ENCODE assay signal across 32 mouse cellular contexts in genomic region chr16:88138913-88139312, GRCm38 (mm10).
"Had no signal": no experiment of that assay in that cellular context is flagged by ENCODE, and none has a peak within 500 bp of the region (broad histone marks: within the 10 kb centered on the region; RNA-seq: fewer than 3 reads in every experiment).

No protein-coding gene starts in this region.

- H3K27ac ChIP-seq: limb, embryonic 10.5 days; limb, embryonic 12.5 days; limb, embryonic 13.5 days; limb, embryonic 15.5 days; liver, embryonic 12.5 days; liver, embryonic 13.5 days; liver, embryonic 14.5 days; liver, embryonic 15.5 days; lung, embryonic 15.5 days; macrophage; midbrain, embryonic 10.5 days; midbrain, embryonic 12.5 days; midbrain, embryonic 13.5 days; midbrain, embryonic 15.5 days; neural tube, embryonic 12.5 days had no signal

- H3K4me3 ChIP-seq: limb, embryonic 10.5 days; limb, embryonic 12.5 days; limb, embryonic 13.5 days; limb, embryonic 15.5 days; liver, embryonic 12.5 days; liver, embryonic 13.5 days; liver, embryonic 15.5 days; lung, embryonic 15.5 days; megakaryocyte, embryonic 14.5 days; midbrain, embryonic 10.5 days; midbrain, embryonic 12.5 days; midbrain, embryonic 13.5 days; midbrain, embryonic 15.5 days; myocyte; neural tube, embryonic 12.5 days had no signal

- H3K9me3 ChIP-seq: limb, embryonic 10.5 days; limb, embryonic 12.5 days; limb, embryonic 15.5 days; liver, embryonic 12.5 days; liver, embryonic 13.5 days; liver, embryonic 15.5 days; lung, embryonic 15.5 days; midbrain, embryonic 10.5 days; midbrain, embryonic 12.5 days; midbrain, embryonic 13.5 days; midbrain, embryonic 15.5 days; neural tube, embryonic 12.5 days had no signal

- DNase-seq: left cerebral cortex, postnatal 4 days; liver; liver, embryonic 13.5 days; liver, postnatal 0 days; lung, adult 18-20 months; lung, adult 2 months; lung, embryonic 14.5 days; lung, postnatal 10 days; lung, postnatal 14 days; lung, postnatal 36 days; lung, postnatal 4 days; midbrain, embryonic 14.5 days had no signal

- H3K4me2 ChIP-seq: limb, embryonic 12.5 days; limb, embryonic 13.5 days; limb, embryonic 15.5 days; liver, embryonic 11.5 days; liver, embryonic 12.5 days; liver, embryonic 13.5 days; liver, embryonic 15.5 days; lung, embryonic 14.5 days; lung, embryonic 15.5 days; midbrain, embryonic 11.5 days; midbrain, embryonic 12.5 days; midbrain, embryonic 13.5 days; midbrain, embryonic 15.5 days; neural tube, embryonic 12.5 days had no signal

- H3K9ac ChIP-seq: limb, embryonic 12.5 days; limb, embryonic 13.5 days; limb, embryonic 15.5 days; liver, embryonic 12.5 days; liver, embryonic 13.5 days; liver, embryonic 14.5 days; liver, embryonic 15.5 days; liver, postnatal 0 days; lung, embryonic 14.5 days; lung, embryonic 15.5 days; midbrain, embryonic 12.5 days; midbrain, embryonic 13.5 days; midbrain, embryonic 15.5 days; neural tube, embryonic 12.5 days had no signal

- H3K4me1 ChIP-seq: limb, embryonic 10.5 days; limb, embryonic 12.5 days; limb, embryonic 13.5 days; limb, embryonic 15.5 days; liver, embryonic 12.5 days; liver, embryonic 13.5 days; liver, embryonic 15.5 days; lung, embryonic 15.5 days; megakaryocyte, embryonic 14.5 days; midbrain, embryonic 10.5 days; midbrain, embryonic 12.5 days; neural tube, embryonic 12.5 days had no signal

- H3K27me3 ChIP-seq: limb, embryonic 12.5 days; limb, embryonic 13.5 days; limb, embryonic 15.5 days; liver, embryonic 12.5 days; liver, embryonic 13.5 days; liver, embryonic 15.5 days; lung, embryonic 15.5 days; megakaryocyte, embryonic 14.5 days; midbrain, embryonic 12.5 days; midbrain, embryonic 13.5 days; midbrain, embryonic 15.5 days; neural tube, embryonic 12.5 days had no signal

- ATAC-seq: liver, embryonic 12.5 days; liver, postnatal 0 days; lung, postnatal 0 days; midbrain, embryonic 13.5 days; midbrain, embryonic 15.5 days; midbrain, embryonic 16.5 days had no signal

- H3K36me3 ChIP-seq: limb, embryonic 10.5 days; limb, embryonic 12.5 days; limb, embryonic 13.5 days; limb, embryonic 15.5 days; liver, embryonic 12.5 days; liver, embryonic 13.5 days; liver, embryonic 15.5 days; lung, embryonic 15.5 days; midbrain, embryonic 10.5 days; midbrain, embryonic 12.5 days; midbrain, embryonic 13.5 days; midbrain, embryonic 15.5 days; neural tube, embryonic 12.5 days had no signal
